Mouse (Mus musculus) CD8-positive naive resting alpha-beta T cell, adult 57 days (primary cell): ENCODE measurements around the gene Pbrm1. TPM values are rescaled to one million over a fixed set of nuclear protein-coding genes. Genes with fewer than 3 reads are reported as not detected.

Experiments
- total RNA-seq: library from RNA; stranded (reverse); gene quantifications from one replicate; pipeline ENCODE4 v1.2.4, GENCODE M21; 2023

The Pbrm1 gene
- total RNA-seq: 70.3 TPM

DNA sequence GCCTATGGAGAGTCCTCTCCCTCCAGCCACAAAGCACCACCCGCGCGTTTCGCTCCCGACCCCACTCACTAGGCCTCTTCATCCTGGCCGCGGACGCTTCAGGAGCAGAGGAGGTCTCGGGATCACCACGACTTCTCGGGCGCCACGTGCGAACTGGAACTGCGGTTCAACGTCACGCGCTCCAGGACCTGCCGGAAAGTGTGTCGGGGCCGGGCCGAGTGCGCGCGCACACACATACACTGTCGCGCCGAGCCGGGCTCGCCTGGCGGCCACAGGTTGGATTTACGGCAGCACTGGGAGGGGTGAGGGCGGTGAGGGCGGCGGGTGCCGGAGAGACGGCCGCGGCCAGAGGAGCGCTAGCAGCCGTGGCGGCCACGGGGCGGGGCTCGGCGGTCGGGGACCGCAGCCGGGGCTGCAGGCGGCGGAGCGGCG lies at the start of gene Pbrm1, which contains the start of gene Gnl3:
TSS of gene Pbrm1 (plus strand) at position 279 of the 432 bp plus-strand sequence.
TSS of gene Gnl3 (minus strand) at position 293 of the 432 bp plus-strand sequence.

DNA sequence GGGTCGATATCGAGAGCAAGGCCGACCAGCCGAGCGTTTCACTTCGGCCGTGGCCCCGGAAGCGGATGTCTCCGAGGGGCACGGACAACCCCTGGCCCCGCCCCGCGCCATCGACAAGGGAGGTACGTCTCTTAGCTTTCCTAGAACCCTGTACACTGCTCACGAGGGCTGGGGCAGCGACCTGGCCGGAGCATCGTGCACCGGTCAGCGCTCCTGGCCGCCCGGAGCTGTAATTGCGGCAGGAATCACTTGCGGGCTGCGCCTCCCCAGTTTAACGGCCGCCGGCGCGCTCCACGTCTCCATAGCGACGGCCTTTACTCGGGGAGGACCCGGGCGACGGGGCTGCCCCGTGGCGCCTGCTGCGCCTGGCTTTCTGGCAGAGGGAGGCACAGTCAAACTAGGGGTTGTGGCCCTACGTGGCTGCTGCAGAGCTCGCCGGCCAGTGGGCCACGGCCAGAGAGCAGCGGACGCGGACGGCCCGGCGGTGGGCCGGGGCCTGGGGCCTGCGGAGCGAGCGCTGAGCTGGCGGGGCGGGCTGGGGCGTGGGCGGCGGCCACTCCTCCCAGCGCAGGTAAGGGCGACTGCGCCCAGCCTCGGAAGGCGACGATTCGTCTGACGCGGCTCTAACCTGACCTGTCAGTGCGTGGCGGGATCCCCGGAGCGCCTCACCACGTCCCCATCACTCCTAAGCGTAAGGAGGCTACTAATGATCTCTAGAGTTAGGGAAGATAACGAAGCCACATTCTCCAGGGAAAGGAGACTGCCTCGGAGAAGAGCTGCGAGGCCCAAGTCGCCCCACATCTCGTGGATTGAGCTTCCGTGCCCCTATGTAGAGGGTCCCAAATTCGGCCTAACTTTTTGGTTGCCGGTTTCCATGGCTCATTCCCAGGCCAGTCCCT lies 17.4 kb upstream of the Pbrm1 start, which contains the start of the genes Glt8d1 and Spcs1:
TSS of gene Glt8d1 (plus strand) at position 94 of the 899 bp plus-strand sequence.
TSS of gene Spcs1 (minus strand) at position 366 of the 899 bp plus-strand sequence.

DNA sequence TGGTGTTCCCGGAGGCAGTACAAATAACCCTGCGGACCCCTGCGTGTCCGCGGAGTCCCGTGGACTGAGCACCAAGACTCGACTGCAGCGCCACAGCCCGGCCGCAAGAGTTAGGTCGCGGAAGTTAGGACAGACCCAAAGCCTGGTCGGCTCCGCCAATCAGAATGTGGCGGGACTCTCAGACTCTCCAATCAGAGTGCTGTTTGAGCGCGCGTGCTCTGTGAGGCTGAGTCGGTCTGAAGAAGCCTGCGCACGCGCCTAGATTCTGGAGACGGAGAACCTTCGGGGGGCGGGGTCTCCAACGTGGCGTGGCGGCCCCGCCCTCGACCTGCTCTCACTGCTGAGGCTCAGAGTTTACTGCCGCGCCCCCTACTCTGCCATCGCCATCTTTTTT lies 109.9 kb downstream of the Pbrm1 start, which contains the start of gene Smim4:
TSS of gene Smim4 (minus strand) at position 131 of the 394 bp plus-strand sequence.

DNA sequence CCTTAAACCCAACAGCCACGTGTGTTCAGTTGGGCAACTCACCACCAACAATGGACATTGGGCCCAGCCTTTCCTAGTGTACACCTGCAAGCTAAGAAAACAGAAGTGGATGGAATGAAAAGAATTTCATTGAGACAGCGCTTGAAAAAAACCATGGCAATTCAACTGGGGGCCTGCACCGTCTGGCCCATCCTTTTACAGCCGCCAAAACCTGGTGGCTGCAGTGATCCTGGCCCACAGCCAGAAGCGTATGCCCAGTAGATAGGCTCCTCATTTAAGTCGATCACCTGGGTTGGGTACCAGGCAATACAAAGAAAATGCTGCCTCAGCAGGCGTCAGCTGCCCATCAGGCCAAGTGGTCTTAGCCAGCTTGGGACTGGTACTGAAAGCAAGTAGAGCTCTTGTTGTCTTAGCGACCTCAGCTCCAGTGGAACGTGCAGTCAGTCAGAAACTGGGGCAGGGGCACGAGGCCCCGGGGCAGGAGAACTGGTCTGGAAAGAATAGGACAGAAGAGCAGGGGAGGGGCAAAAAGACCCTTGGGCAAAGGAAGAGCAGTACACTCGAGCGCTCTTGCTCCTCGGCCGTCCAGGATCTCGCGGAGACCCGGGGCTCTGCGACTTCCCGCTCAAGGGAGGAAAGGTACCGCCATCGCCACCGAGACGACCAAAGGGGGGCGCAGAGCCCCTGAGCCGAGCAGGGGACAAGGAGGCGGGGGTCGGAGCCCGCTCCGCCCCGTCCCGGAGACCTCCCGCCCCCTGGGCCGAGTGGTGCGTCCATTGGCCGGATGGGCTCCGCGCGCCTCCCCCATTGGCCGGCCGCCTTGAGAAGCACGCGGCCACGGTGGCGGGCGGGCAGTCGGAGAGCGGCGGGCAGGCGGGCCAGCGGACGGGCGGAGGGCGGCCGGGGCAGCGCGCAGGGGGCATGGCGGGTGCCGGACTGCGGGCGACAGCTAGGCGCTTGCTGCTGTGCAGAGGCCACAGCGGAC lies 111.6 kb downstream of the Pbrm1 start, which contains the start of gene Nt5dc2:
TSS of gene Nt5dc2 (plus strand) at position 818 of the 985 bp plus-strand sequence.

GRCm38 (mm10) chr14:31168425-31168824 lies 149.5 kb downstream of the Pbrm1 start, which contains the start of gene Stab1:
Gene Stab1 (minus strand): TSS chr14:31168641.

Other genes with a start within 250 kb of the Pbrm1 start
- 14.2 TPM for gene Tmem110, start 193.5 kb upstream of the Pbrm1 start, total RNA-seq
- 1.3 TPM for gene Mustn1, start 139.9 kb upstream of the Pbrm1 start, total RNA-seq
- not detected for gene Itih4, start 132.7 kb upstream of the Pbrm1 start, total RNA-seq
- gene Itih3, start 95.4 kb upstream of the Pbrm1 start, total RNA-seq: not detected
- not detected for gene Itih1, start 75.8 kb upstream of the Pbrm1 start, total RNA-seq
- 3.5 TPM for gene Nek4, start 67.8 kb upstream of the Pbrm1 start, total RNA-seq
- gene Glt8d1, start 17.7 kb upstream of the Pbrm1 start, total RNA-seq: 9.5 TPM
- gene Spcs1, start 17.5 kb upstream of the Pbrm1 start, total RNA-seq: 80.2 TPM
- 261 TPM for gene Gnl3, start within 50 bp of the Pbrm1 start, total RNA-seq
- 48.7 TPM for gene Smim4, start 109.8 kb downstream of the Pbrm1 start, total RNA-seq
- 1.9 TPM for gene Nt5dc2, start 111.9 kb downstream of the Pbrm1 start, total RNA-seq
- gene Stab1, start 149.5 kb downstream of the Pbrm1 start, total RNA-seq: 1.0 TPM
- gene Tnnc1, start 189.2 kb downstream of the Pbrm1 start, total RNA-seq: not detected
- 400 TPM for gene Nisch, start 197.8 kb downstream of the Pbrm1 start, total RNA-seq
- not detected for gene Sema3g, start 198.7 kb downstream of the Pbrm1 start, total RNA-seq
- 10.4 TPM for gene Phf7, start 232.2 kb downstream of the Pbrm1 start, total RNA-seq
- gene Bap1, start 232.3 kb downstream of the Pbrm1 start, total RNA-seq: 104 TPM